Mouse (Mus musculus): ENCODE measurements around the gene Vrk3. TPM values are rescaled to one million over a fixed set of nuclear protein-coding genes. Genes with fewer than 3 reads are reported as not detected.

Vrk3 gene
- polyA plus RNA-seq, 1 experiment = 46.4 TPM

- H3K4me1 ChIP-seq (ENCODE audit: control insufficient read depth, insufficient read depth, insufficient read length) = peaks cover 10% of the 10 kb centered on the region
- peak in 1 of 2 experiments; percentile 1 for DNase-seq (ENCODE audit: low read depth in 1 of 2, low spot score in 2 of 2)
- no peaks in the 10 kb centered on the region for H3K36me3 ChIP-seq (ENCODE audit: control insufficient read depth, insufficient read depth, low read length)
- H3K27ac ChIP-seq (ENCODE audit: insufficient read depth, low read length) = no peak overlapping the region
- H3K4me3 ChIP-seq (ENCODE audit: extremely low read depth, insufficient read depth, insufficient read length) = no peak overlapping the region
- TF ChIP-seq CTCF (IDR thresholded peaks at IDR 0.05; ENCODE audit: extremely low read depth, insufficient read depth, insufficient read length, insufficient replicate concordance) (no peak), POLR2A (IDR thresholded peaks at IDR 0.05; ENCODE audit: low read depth, low read length) (no peak)
- WGBS = 16% methylated on average over 3 of the region's 3 CpGs
- no peaks in the 10 kb centered on the region for H3K27me3 ChIP-seq (ENCODE audit: control insufficient read depth, insufficient read depth, low read length)
These were observed 69.2 kb downstream of the Vrk3 start for GRCm38 (mm10) chr7:44817441-44817840.

GRCm38 (mm10) chr7:44818164-44818563 is 70.0 kb downstream of the Vrk3 start:
- H3K4me1 ChIP-seq (ENCODE audit: control insufficient read depth, insufficient read depth, insufficient read length) = peaks cover 10% of the 10 kb centered on the region
- WGBS = 49% methylated on average over 2 of the region's 2 CpGs
- H3K4me3 ChIP-seq (ENCODE audit: extremely low read depth, insufficient read depth, insufficient read length) = no peak overlapping the region

GRCm38 (mm10) chr7:44818751-44819235 is 70.6 kb downstream of the Vrk3 start:
- Histone ChIP-seq H3K4me3 (ENCODE audit: extremely low read depth, insufficient read depth, insufficient read length) (no peak overlapping the region), H3K36me3 (ENCODE audit: control insufficient read depth, insufficient read depth, low read length) (no peaks in the 10 kb centered on the region), H3K4me1 (ENCODE audit: control insufficient read depth, insufficient read depth, insufficient read length) (peaks cover 10% of the 10 kb centered on the region), H3K27me3 (ENCODE audit: control insufficient read depth, insufficient read depth, low read length) (no peaks in the 10 kb centered on the region), H3K27ac (ENCODE audit: insufficient read depth, low read length) (no peak overlapping the region)
- WGBS = 48% methylated on average over 6 of the region's 6 CpGs
- DNase-seq (ENCODE audit: low read depth in 1 of 2, low spot score in 2 of 2) = peak in 1 of 2 experiments; percentile 2
- TF ChIP-seq POLR2A (IDR thresholded peaks at IDR 0.05; ENCODE audit: low read depth, low read length) = no peak

More at GRCm38 (mm10) chr7:44818164-44818563, 70.0 kb downstream of the Vrk3 start:
- Histone ChIP-seq H3K27ac (ENCODE audit: insufficient read depth, low read length) (no peak overlapping the region), H3K27me3 (ENCODE audit: control insufficient read depth, insufficient read depth, low read length) (no peaks in the 10 kb centered on the region), H3K36me3 (ENCODE audit: control insufficient read depth, insufficient read depth, low read length) (no peaks in the 10 kb centered on the region)
- DNase-seq (ENCODE audit: low read depth in 1 of 2, low spot score in 2 of 2) = peak in 1 of 2 experiments; percentile 1
- TF ChIP-seq POLR2A (IDR thresholded peaks at IDR 0.05; ENCODE audit: low read depth, low read length) = no peak
- no peak for TF ChIP-seq CTCF (IDR thresholded peaks at IDR 0.05; ENCODE audit: extremely low read depth, insufficient read depth, insufficient read length, insufficient replicate concordance)

DNA sequence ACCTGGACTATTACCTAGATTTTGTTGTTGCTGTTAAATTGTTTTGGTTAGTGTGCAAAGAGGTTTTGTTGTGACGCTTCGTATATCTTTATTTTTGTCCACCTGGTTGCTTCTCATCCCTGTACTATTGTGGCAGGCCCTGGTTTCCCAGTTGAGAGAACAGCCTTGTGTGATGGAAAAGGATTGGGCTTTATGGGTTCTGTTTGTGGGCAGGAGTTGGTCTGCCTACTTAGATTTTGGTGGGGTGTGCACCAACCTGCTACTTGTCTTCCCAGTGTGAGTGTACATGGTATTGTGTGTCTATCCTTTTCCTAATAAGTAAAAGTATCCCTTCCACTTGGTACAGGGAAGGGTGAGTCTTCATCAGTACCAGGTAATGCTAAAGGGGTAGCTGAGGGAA is 71.2 kb downstream of the Vrk3 start:
- no peak for TF ChIP-seq POLR2A (IDR thresholded peaks at IDR 0.05; ENCODE audit: low read depth, low read length)
- TF ChIP-seq CTCF (IDR thresholded peaks at IDR 0.05; ENCODE audit: extremely low read depth, insufficient read depth, insufficient read length, insufficient replicate concordance) = no peak
- Histone ChIP-seq H3K27me3 (ENCODE audit: control insufficient read depth, insufficient read depth, low read length) (no peaks in the 10 kb centered on the region), H3K4me1 (ENCODE audit: control insufficient read depth, insufficient read depth, insufficient read length) (peaks cover 10% of the 10 kb centered on the region), H3K27ac (ENCODE audit: insufficient read depth, low read length) (no peak overlapping the region), H3K4me3 (ENCODE audit: extremely low read depth, insufficient read depth, insufficient read length) (no peak overlapping the region), H3K36me3 (ENCODE audit: control insufficient read depth, insufficient read depth, low read length) (no peaks in the 10 kb centered on the region)
- no peak for DNase-seq (ENCODE audit: low read depth in 1 of 2, low spot score in 2 of 2)
- 92% methylated on average over 2 of the region's 2 CpGs for WGBS

GRCm38 (mm10) chr7:44819863-44820262 is 71.7 kb downstream of the Vrk3 start:
- peak in 1 of 2 experiments; percentile 1 for DNase-seq (ENCODE audit: low read depth in 1 of 2, low spot score in 2 of 2)
- H3K4me3 ChIP-seq (ENCODE audit: extremely low read depth, insufficient read depth, insufficient read length) = no peak overlapping the region
- no peaks in the 10 kb centered on the region for H3K27me3 ChIP-seq (ENCODE audit: control insufficient read depth, insufficient read depth, low read length)
- H3K36me3 ChIP-seq (ENCODE audit: control insufficient read depth, insufficient read depth, low read length) = no peaks in the 10 kb centered on the region
- peaks cover 10% of the 10 kb centered on the region for H3K4me1 ChIP-seq (ENCODE audit: control insufficient read depth, insufficient read depth, insufficient read length)
- WGBS = 51% methylated on average over 5 of the region's 5 CpGs
- no peak overlapping the region for H3K27ac ChIP-seq (ENCODE audit: insufficient read depth, low read length)
- TF ChIP-seq POLR2A (IDR thresholded peaks at IDR 0.05; ENCODE audit: low read depth, low read length) (no peak), CTCF (IDR thresholded peaks at IDR 0.05; ENCODE audit: extremely low read depth, insufficient read depth, insufficient read length, insufficient replicate concordance) (no peak)

- Histone ChIP-seq H3K4me3 (ENCODE audit: extremely low read depth, insufficient read depth, insufficient read length) (no peak overlapping the region), H3K4me1 (ENCODE audit: control insufficient read depth, insufficient read depth, insufficient read length) (peaks cover 6% of the 10 kb centered on the region), H3K27ac (ENCODE audit: insufficient read depth, low read length) (no peak overlapping the region), H3K27me3 (ENCODE audit: control insufficient read depth, insufficient read depth, low read length) (no peaks in the 10 kb centered on the region), H3K36me3 (ENCODE audit: control insufficient read depth, insufficient read depth, low read length) (no peaks in the 10 kb centered on the region)
- no peak for TF ChIP-seq CTCF (IDR thresholded peaks at IDR 0.05; ENCODE audit: extremely low read depth, insufficient read depth, insufficient read length, insufficient replicate concordance)
- TF ChIP-seq POLR2A (IDR thresholded peaks at IDR 0.05; ENCODE audit: low read depth, low read length) = no peak
- WGBS = 76% methylated on average over 3 of the region's 3 CpGs
- DNase-seq (ENCODE audit: low read depth in 1 of 2, low spot score in 2 of 2) = peak in 1 of 2 experiments; percentile 1
These were observed 72.3 kb downstream of the Vrk3 start for GRCm38 (mm10) chr7:44820525-44820924.

GRCm38 (mm10) chr7:44821666-44822448 is 73.6 kb downstream of the Vrk3 start:
- DNase-seq (ENCODE audit: low read depth in 1 of 2, low spot score in 2 of 2) = peak in 1 of 2 experiments; percentile 7
- H3K4me1 ChIP-seq (ENCODE audit: control insufficient read depth, insufficient read depth, insufficient read length) = peaks cover 15% of the 10 kb centered on the region
- peak; percentile 15; the same call in 1 of the 2 replicates for TF ChIP-seq CTCF (IDR thresholded peaks at IDR 0.05; ENCODE audit: extremely low read depth, insufficient read depth, insufficient read length, insufficient replicate concordance)
- no peak for TF ChIP-seq POLR2A (IDR thresholded peaks at IDR 0.05; ENCODE audit: low read depth, low read length)
- WGBS = 80% methylated on average over 7 of the region's 7 CpGs
- H3K36me3 ChIP-seq (ENCODE audit: control insufficient read depth, insufficient read depth, low read length) = no peaks in the 10 kb centered on the region
- no peak overlapping the region for H3K27ac ChIP-seq (ENCODE audit: insufficient read depth, low read length)
- H3K4me3 ChIP-seq (ENCODE audit: extremely low read depth, insufficient read depth, insufficient read length) = no peak overlapping the region
- H3K27me3 ChIP-seq (ENCODE audit: control insufficient read depth, insufficient read depth, low read length) = no peaks in the 10 kb centered on the region
